Mouse (Mus musculus): ENCODE measurements around the gene Ipo4. TPM values are rescaled to one million over a fixed set of nuclear protein-coding genes. Genes with fewer than 3 reads are reported as not detected.

Ipo4 gene
- polyA plus RNA-seq, 1 experiment from 2014 or later: 127 TPM

- no peak overlapping the region for H3K9ac ChIP-seq (ENCODE audit: low read depth, low read length)
- no peak overlapping the region for H3K4me3 ChIP-seq (ENCODE audit: low read depth, low read length)
- H3K27ac ChIP-seq (replicated peaks; ENCODE audit: low read depth, low read length): no peak overlapping the region
- peaks cover 19% of the 10 kb centered on the region for H3K4me1 ChIP-seq (ENCODE audit: control insufficient read depth, insufficient read depth, low read length)
- 93% methylated on average over 13 of the region's 13 CpGs for WGBS
- no peak overlapping the region for H3K4me2 ChIP-seq (ENCODE audit: low read depth, low read length)
- ATAC-seq (ENCODE audit: low read depth): no peak
- H3K27me3 ChIP-seq (replicated peaks; ENCODE audit: control insufficient read depth, insufficient read depth, low read length): no peaks in the 10 kb centered on the region
- no peaks in the 10 kb centered on the region for H3K9me3 ChIP-seq (ENCODE audit: control insufficient read depth, low read length)
- no peak for DNase-seq (ENCODE audit: low spot score)
- H3K36me3 ChIP-seq (ENCODE audit: control insufficient read depth, insufficient read depth, low read length): peaks cover 61% of the 10 kb centered on the region
These were observed 5.5 kb upstream of the Ipo4 start for GRCm38 (mm10) chr14:55641291-55641690.

- peaks cover 60% of the 10 kb centered on the region for H3K36me3 ChIP-seq (ENCODE audit: control insufficient read depth, insufficient read depth, low read length)
- no peaks in the 10 kb centered on the region for H3K9me3 ChIP-seq (ENCODE audit: control insufficient read depth, low read length)
- H3K9ac ChIP-seq (ENCODE audit: low read depth, low read length): no peak overlapping the region
- DNase-seq (ENCODE audit: low spot score) (no peak), ATAC-seq (ENCODE audit: low read depth) (no peak)
- no peak overlapping the region for H3K27ac ChIP-seq (replicated peaks; ENCODE audit: low read depth, low read length)
- WGBS: 95% methylated on average over 14 of the region's 14 CpGs
- H3K27me3 ChIP-seq (replicated peaks; ENCODE audit: control insufficient read depth, insufficient read depth, low read length): no peaks in the 10 kb centered on the region
- peaks cover 19% of the 10 kb centered on the region for H3K4me1 ChIP-seq (ENCODE audit: control insufficient read depth, insufficient read depth, low read length)
- H3K4me3 ChIP-seq (ENCODE audit: low read depth, low read length): no peak overlapping the region
- no peak overlapping the region for H3K4me2 ChIP-seq (ENCODE audit: low read depth, low read length)
These were observed 5.1 kb upstream of the Ipo4 start for GRCm38 (mm10) chr14:55640816-55641215.

GRCm38 (mm10) chr14:55637795-55638194 is 2.0 kb upstream of the Ipo4 start, which contains the start of gene Gm49378:
Gene Gm49378 (minus strand): TSS chr14:55637895.
- peaks cover 69% of the 10 kb centered on the region for H3K36me3 ChIP-seq (ENCODE audit: control insufficient read depth, insufficient read depth, low read length)
- DNase-seq (ENCODE audit: low spot score) (no peak), ATAC-seq (ENCODE audit: low read depth) (no peak)
- no peak within 1 kb of the TSS for H3K9ac ChIP-seq (ENCODE audit: low read depth, low read length)
- no peak within 1 kb of the TSS for H3K27ac ChIP-seq (replicated peaks; ENCODE audit: low read depth, low read length)
- H3K9me3 ChIP-seq (ENCODE audit: control insufficient read depth, low read length): no peaks in the 10 kb centered on the region
- H3K4me2 ChIP-seq (ENCODE audit: low read depth, low read length): no peak within 1 kb of the TSS
- 96% methylated on average over 9 of the region's 9 CpGs for WGBS
- H3K27me3 ChIP-seq (replicated peaks; ENCODE audit: control insufficient read depth, insufficient read depth, low read length): no peaks in the 10 kb centered on the region
- peaks cover 11% of the 10 kb centered on the region for H3K4me1 ChIP-seq (ENCODE audit: control insufficient read depth, insufficient read depth, low read length)
- no peak within 1 kb of the TSS for H3K4me3 ChIP-seq (ENCODE audit: low read depth, low read length)

GRCm38 (mm10) chr14:55634874-55635522 is 759 bp downstream of the Ipo4 start:
- H3K4me2 ChIP-seq (ENCODE audit: low read depth, low read length): peak overlapping the region; percentile 70
- H3K27ac ChIP-seq (replicated peaks; ENCODE audit: low read depth, low read length): peak overlapping the region; percentile 88
- peaks cover 5% of the 10 kb centered on the region for H3K4me1 ChIP-seq (ENCODE audit: control insufficient read depth, insufficient read depth, low read length)
- 5% methylated on average over 22 of the region's 23 CpGs for WGBS
- peak overlapping the region; percentile 81 for H3K9ac ChIP-seq (ENCODE audit: low read depth, low read length)
- no peaks in the 10 kb centered on the region for H3K9me3 ChIP-seq (ENCODE audit: control insufficient read depth, low read length)
- peak; percentile 45 for ATAC-seq (ENCODE audit: low read depth)
- peak; percentile 36 for DNase-seq (ENCODE audit: low spot score)
- peaks cover 78% of the 10 kb centered on the region for H3K36me3 ChIP-seq (ENCODE audit: control insufficient read depth, insufficient read depth, low read length)
- H3K27me3 ChIP-seq (replicated peaks; ENCODE audit: control insufficient read depth, insufficient read depth, low read length): no peaks in the 10 kb centered on the region
- peak overlapping the region; percentile 78 for H3K4me3 ChIP-seq (ENCODE audit: low read depth, low read length)

GRCm38 (mm10) chr14:55629312-55629711 is 6.4 kb downstream of the Ipo4 start:
- DNase-seq (ENCODE audit: low spot score) (no peak), ATAC-seq (ENCODE audit: low read depth) (no peak)
- no peak overlapping the region for H3K4me3 ChIP-seq (ENCODE audit: low read depth, low read length)
- H3K9ac ChIP-seq (ENCODE audit: low read depth, low read length): no peak overlapping the region
- 44% methylated on average over 5 of the region's 5 CpGs for WGBS
- H3K27me3 ChIP-seq (replicated peaks; ENCODE audit: control insufficient read depth, insufficient read depth, low read length): no peaks in the 10 kb centered on the region
- no peaks in the 10 kb centered on the region for H3K9me3 ChIP-seq (ENCODE audit: control insufficient read depth, low read length)
- H3K4me2 ChIP-seq (ENCODE audit: low read depth, low read length): no peak overlapping the region
- no peak overlapping the region for H3K27ac ChIP-seq (replicated peaks; ENCODE audit: low read depth, low read length)
- H3K4me1 ChIP-seq (ENCODE audit: control insufficient read depth, insufficient read depth, low read length): no peaks in the 10 kb centered on the region; the same call in 1 of the 2 replicates
- H3K36me3 ChIP-seq (ENCODE audit: control insufficient read depth, insufficient read depth, low read length): peaks cover 96% of the 10 kb centered on the region

GRCm38 (mm10) chr14:55628077-55628827 is 7.5 kb downstream of the Ipo4 start:
- H3K9ac ChIP-seq (ENCODE audit: low read depth, low read length): no peak overlapping the region
- no peaks in the 10 kb centered on the region for H3K27me3 ChIP-seq (replicated peaks; ENCODE audit: control insufficient read depth, insufficient read depth, low read length)
- H3K36me3 ChIP-seq (ENCODE audit: control insufficient read depth, insufficient read depth, low read length): peaks cover 99% of the 10 kb centered on the region
- ATAC-seq (ENCODE audit: low read depth) (no peak; the same call in 1 of the 2 replicates), DNase-seq (ENCODE audit: low spot score) (no peak)
- WGBS: 96% methylated on average over 25 of the region's 27 CpGs
- H3K4me1 ChIP-seq (ENCODE audit: control insufficient read depth, insufficient read depth, low read length): no peaks in the 10 kb centered on the region
- H3K27ac ChIP-seq (replicated peaks; ENCODE audit: low read depth, low read length): no peak overlapping the region
- H3K9me3 ChIP-seq (ENCODE audit: control insufficient read depth, low read length): no peaks in the 10 kb centered on the region
- H3K4me3 ChIP-seq (ENCODE audit: low read depth, low read length): no peak overlapping the region
- no peak overlapping the region for H3K4me2 ChIP-seq (ENCODE audit: low read depth, low read length)

- no peak for ATAC-seq (ENCODE audit: low read depth)
- H3K9ac ChIP-seq (ENCODE audit: low read depth, low read length): peak overlapping the region; percentile 34
- H3K4me2 ChIP-seq (ENCODE audit: low read depth, low read length): peak overlapping the region; percentile 32
- H3K27ac ChIP-seq (replicated peaks; ENCODE audit: low read depth, low read length): no peak overlapping the region
- peaks cover 3% of the 10 kb centered on the region; the same call in 1 of the 2 replicates for H3K36me3 ChIP-seq (ENCODE audit: control insufficient read depth, insufficient read depth, low read length)
- no peaks in the 10 kb centered on the region for H3K27me3 ChIP-seq (replicated peaks; ENCODE audit: control insufficient read depth, insufficient read depth, low read length)
- no peak overlapping the region; the same call in 1 of the 2 replicates for H3K4me3 ChIP-seq (ENCODE audit: low read depth, low read length)
- 38% methylated on average over 22 of the region's 22 CpGs for WGBS
- peaks cover 4% of the 10 kb centered on the region; the same call in 1 of the 2 replicates for H3K4me1 ChIP-seq (ENCODE audit: control insufficient read depth, insufficient read depth, low read length)
- no peak for DNase-seq (ENCODE audit: low spot score)
- H3K9me3 ChIP-seq (ENCODE audit: control insufficient read depth, low read length): no peaks in the 10 kb centered on the region
These were observed 17.1 kb downstream of the Ipo4 start for GRCm38 (mm10) chr14:55618486-55619195.

- Histone ChIP-seq H3K4me2 (ENCODE audit: low read depth, low read length) (peak within 1 kb of the TSS; percentile 32), H3K36me3 (ENCODE audit: control insufficient read depth, insufficient read depth, low read length) (no peaks in the 10 kb centered on the region), H3K9me3 (ENCODE audit: control insufficient read depth, low read length) (no peaks in the 10 kb centered on the region), H3K4me3 (ENCODE audit: low read depth, low read length) (no peak within 1 kb of the TSS; the same call in 1 of the 2 replicates), H3K9ac (ENCODE audit: low read depth, low read length) (peak within 1 kb of the TSS; percentile 34), H3K4me1 (ENCODE audit: control insufficient read depth, insufficient read depth, low read length) (peaks cover 4% of the 10 kb centered on the region; the same call in 1 of the 2 replicates), H3K27me3 (replicated peaks; ENCODE audit: control insufficient read depth, insufficient read depth, low read length) (no peaks in the 10 kb centered on the region), H3K27ac (replicated peaks; ENCODE audit: low read depth, low read length) (no peak within 1 kb of the TSS)
- DNase-seq (ENCODE audit: low spot score) (peak; percentile 69), ATAC-seq (ENCODE audit: low read depth) (peak; percentile 84)
- WGBS: 29% methylated on average over 18 of the region's 21 CpGs
These were observed 17.9 kb downstream of the Ipo4 start, which contains the start of gene Rec8 for GRCm38 (mm10) chr14:55617822-55618221. Gene Rec8 (plus strand): TSS chr14:55618037.

Data from embryonic facial prominence, embryonic 14.5 days (tissue).